Mouse (Mus musculus) liver, embryonic 14.5 days (tissue): ENCODE results near the gene Calm3. TPM values are rescaled to one million over a fixed set of nuclear protein-coding genes. Genes with fewer than 3 reads are reported as not detected.

Source experiments
- ATAC-seq: fragments of 200-750 bp; cut with Nextera tagmentation; 2 replicates; pipeline ENCODE4 v1.8.0; 2017; ENCODE audit warnings: moderate number of reproducible peaks, mild to moderate bottlenecking, moderate library complexity; ENCODE audit not compliant: insufficient read depth
- DNase-seq, 3 experiments: peaks; one replicate each; pipeline ENCODE4 v3.0.0-alpha.2; 2012 to 2013; ENCODE audit warnings: low read depth in 3 of 3, low spot score in 3 of 3
- H3K27ac ChIP-seq: fragments of 300-500 bp; sonication (generic); 2 replicates; pipeline ENCODE4 v1.5.1; 2014; ENCODE audit warnings: moderate library complexity, mild to moderate bottlenecking, control low read depth, inconsistent platforms
- H3K27me3 ChIP-seq: fragments of 300-500 bp; sonication (generic); 2 replicates; pipeline ENCODE4 v1.6.1; 2014; ENCODE audit warnings: mild to moderate bottlenecking, low read length, moderate library complexity; ENCODE audit not compliant: control insufficient read depth, insufficient read depth
- H3K36me3 ChIP-seq: fragments of 300-500 bp; sonication (generic); replicated peaks from 2 replicates; pipeline ENCODE4 v1.6.1; 2014; ENCODE audit warnings: low read depth; ENCODE audit not compliant: control insufficient read depth, insufficient read depth
- H3K4me1 ChIP-seq, 2 experiments: fragments of 200-500 bp in 1 of 2; fragments of 300-500 bp in 1 of 2; sonication (generic) in 1 of 2; replicated peaks; 2 replicates each; pipeline ENCODE4 v1.6.1; 2012 to 2014; ENCODE audit warnings: antibody characterized with exemption in 1 of 2, inconsistent platforms in 1 of 2, low read length in 1 of 2; ENCODE audit not compliant: control insufficient read depth in 2 of 2, insufficient read depth in 2 of 2
- H3K4me2 ChIP-seq: fragments of 300-500 bp; sonication (generic); 2 replicates; pipeline ENCODE4 v1.6.1; 2014; ENCODE audit warnings: low read depth, mild to moderate bottlenecking, control low read depth, moderate library complexity
- H3K4me3 ChIP-seq, 2 experiments: fragments of 200-500 bp in 1 of 2; fragments of 300-500 bp in 1 of 2; sonication (generic) in 1 of 2; 2 replicates each; pipeline ENCODE4 v1.5.1; 2012 to 2014; ENCODE audit warnings: low read depth in 2 of 2, low read length in 2 of 2, mild to moderate bottlenecking in 2 of 2, control low read depth in 1 of 2, inconsistent platforms in 1 of 2, moderate library complexity in 1 of 2; ENCODE audit not compliant: insufficient read depth in 1 of 2
- H3K9ac ChIP-seq: fragments of 300-500 bp; sonication (generic); replicated peaks from 2 replicates; pipeline ENCODE4 v1.6.1; 2014; ENCODE audit warnings: mild to moderate bottlenecking, control low read depth, moderate library complexity
- H3K9me3 ChIP-seq: fragments of 300-500 bp; sonication (generic); 2 replicates; pipeline ENCODE4 v1.6.1; 2016; ENCODE audit warnings: low read length, mixed read lengths; ENCODE audit not compliant: control insufficient read depth
- CTCF ChIP-seq: IDR thresholded peaks from 2 replicates; pipeline ENCODE4 v1.5.1; 2016; ENCODE audit warnings: antibody characterized with exemption, low read depth, control low read depth
- EP300 ChIP-seq: IDR thresholded peaks from 2 replicates; pipeline ENCODE4 v1.6.1; 2016; ENCODE audit warnings: antibody characterized with exemption, low read depth
- WGBS: fragments of 180-500 bp; shearing (Covaris S2); extraction: QIAGEN DNeasy Blood & Tissue Kit; methylation state at CpG from one replicate; pipeline ENCODE4 v1.1.7; 2014; ENCODE audit not compliant: insufficient replicate concordance; 5-methylcytosine and 5-hydroxymethylcytosine counted together
- polyA plus RNA-seq, 2 experiments: library from polyadenylated mRNA; depleted of rRNA in 1 of 2; stranded (reverse) in 1 of 2; unstranded in 1 of 2; fragments of >200 nt; fragmentation: Nextera tagmentation in 1 of 2; extraction: Ambion mirVana in 1 of 2; gene quantifications; 2 replicates each; pipeline versions ENCODE4 v1.2.1 to v1.2.3; 2012 to 2014

The Calm3 gene
- polyA plus RNA-seq, 2 experiments = 90.3 to 122 TPM

DNA sequence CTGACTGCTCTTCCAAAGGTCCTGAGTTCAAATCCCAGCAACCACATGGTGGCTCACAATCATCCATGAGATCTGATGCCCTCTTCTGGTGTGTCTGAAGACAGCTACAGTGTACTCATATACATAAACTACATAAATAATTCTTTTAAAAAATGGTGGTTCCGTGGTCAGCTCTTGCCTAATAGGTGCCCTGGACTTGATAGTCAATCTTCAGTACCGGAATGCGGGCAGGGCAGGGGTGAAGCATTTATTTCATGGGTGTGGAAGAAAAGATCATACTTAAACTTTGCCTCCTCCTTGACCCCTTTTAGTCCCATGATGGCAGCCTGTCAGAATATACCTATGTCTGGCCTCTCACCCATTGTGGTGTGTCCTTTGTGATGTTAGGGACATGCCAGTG lies 12.0 kb downstream of the Calm3 start:
- WGBS = 80% methylated on average over 3 of the region's 3 CpGs
- ATAC-seq = no peak
- Histone ChIP-seq H3K36me3 (peaks cover 20% of the 10 kb centered on the region), H3K4me3 (no peak overlapping the region), H3K9me3 (no peaks in the 10 kb centered on the region), H3K27me3 (no peaks in the 10 kb centered on the region; the same call in 1 of the 2 replicates), H3K9ac (no peak overlapping the region), H3K4me1 (no peaks in the 10 kb centered on the region), H3K4me2 (no peak overlapping the region), H3K27ac (no peak overlapping the region)
- no peak for DNase-seq
- TF ChIP-seq EP300 (no peak), CTCF (no peak)

DNA sequence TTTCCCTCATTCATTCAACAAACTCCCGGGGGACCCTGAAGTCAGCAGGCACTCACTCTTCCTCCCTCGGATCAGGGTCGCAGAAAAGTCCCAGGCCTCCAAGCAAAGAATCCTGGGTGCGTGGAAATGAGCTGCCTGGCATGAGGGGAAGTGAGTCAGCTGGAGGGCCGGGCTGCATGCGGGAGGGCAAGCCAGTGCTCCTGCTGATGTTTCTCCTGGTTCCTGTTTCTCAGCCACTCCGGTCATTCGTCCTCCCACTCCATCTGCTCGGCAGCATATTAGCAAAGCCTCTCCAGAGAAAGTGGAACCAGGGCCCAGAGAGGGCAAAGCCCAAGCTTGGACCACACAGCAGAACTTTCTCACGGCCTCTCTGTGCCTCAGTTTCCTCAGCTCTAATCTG lies 14.0 kb downstream of the Calm3 start:
- Histone ChIP-seq H3K4me2 (no peak overlapping the region), H3K36me3 (peaks cover 6% of the 10 kb centered on the region), H3K9ac (no peak overlapping the region), H3K27ac (no peak overlapping the region), H3K4me3 (no peak overlapping the region), H3K9me3 (no peaks in the 10 kb centered on the region), H3K4me1 (peaks cover 0 to 8% of the 10 kb centered on the region in 2 experiments; a peak in 3 of 4 replicates), H3K27me3 (no peaks in the 10 kb centered on the region; the same call in 1 of the 2 replicates)
- 14% methylated on average over 10 of the region's 10 CpGs for WGBS
- DNase-seq (no peak), ATAC-seq (no peak)
- no peak for TF ChIP-seq CTCF
- no peak for TF ChIP-seq EP300

DNA sequence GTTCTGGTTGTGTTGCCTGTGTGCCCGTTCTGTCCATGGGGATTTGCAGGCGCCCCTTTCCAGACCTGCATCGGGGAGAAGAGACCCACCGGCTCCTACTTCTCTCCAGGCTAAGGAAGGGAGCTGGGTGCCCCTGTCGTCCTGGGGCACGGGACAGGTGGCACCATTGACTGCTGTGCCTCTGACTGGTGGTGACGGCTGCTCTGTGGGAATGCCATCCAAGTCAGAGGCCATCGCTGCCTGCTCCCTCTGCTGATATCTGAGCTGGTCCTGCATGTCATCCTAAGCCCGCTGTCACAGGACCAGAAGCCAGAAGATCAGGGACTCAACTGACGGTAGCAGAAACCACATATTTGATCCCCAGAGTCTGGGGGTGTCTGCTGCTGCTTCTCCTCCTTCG lies 15.1 kb downstream of the Calm3 start:
- ATAC-seq (no peak), DNase-seq (no peak)
- TF ChIP-seq EP300 = no peak
- TF ChIP-seq CTCF = no peak
- no peak overlapping the region for H3K4me3 ChIP-seq
- H3K27me3 ChIP-seq = no peaks in the 10 kb centered on the region; the same call in 1 of the 2 replicates
- H3K4me2 ChIP-seq = no peak overlapping the region
- H3K9ac ChIP-seq = no peak overlapping the region
- H3K9me3 ChIP-seq = no peaks in the 10 kb centered on the region
- no peaks in the 10 kb centered on the region for H3K36me3 ChIP-seq
- 41% methylated on average over 11 of the region's 11 CpGs for whole genome bisulfite sequencing
- no peak overlapping the region for H3K27ac ChIP-seq
- H3K4me1 ChIP-seq = peaks cover 0 to 8% of the 10 kb centered on the region in 2 experiments; a peak in 3 of 4 replicates

DNA sequence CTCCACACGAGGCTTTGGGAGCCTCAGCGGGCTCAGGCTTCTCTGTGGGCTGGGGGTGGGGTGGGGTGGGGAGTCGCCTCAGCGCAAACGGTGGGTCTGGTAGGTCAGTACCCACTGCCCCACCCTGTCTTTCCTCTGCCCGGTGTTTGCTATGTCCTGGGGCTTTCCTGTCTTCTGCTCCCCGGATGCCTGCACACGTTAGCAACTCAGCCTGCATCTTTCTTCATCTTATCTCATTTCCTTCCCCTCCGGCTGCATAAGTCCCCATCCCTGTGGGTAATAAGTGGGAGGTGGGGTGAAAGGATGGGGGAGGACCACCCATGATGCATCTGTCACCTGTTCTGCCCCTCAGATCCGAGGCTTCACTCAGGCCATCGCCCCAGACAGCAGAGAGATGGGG lies 15.5 kb downstream of the Calm3 start:
- Histone ChIP-seq H3K9ac (no peak overlapping the region), H3K36me3 (no peaks in the 10 kb centered on the region), H3K4me1 (peaks cover 0 to 11% of the 10 kb centered on the region in 2 experiments; a peak in 3 of 4 replicates), H3K27ac (no peak overlapping the region), H3K27me3 (no peaks in the 10 kb centered on the region; the same call in 1 of the 2 replicates), H3K9me3 (no peaks in the 10 kb centered on the region), H3K4me2 (no peak overlapping the region; the same call in 1 of the 2 replicates), H3K4me3 (no peak overlapping the region)
- ATAC-seq (no peak), DNase-seq (no peak)
- WGBS = 10% methylated on average over 11 of the region's 11 CpGs
- no peak for TF ChIP-seq CTCF
- no peak for TF ChIP-seq EP300

DNA sequence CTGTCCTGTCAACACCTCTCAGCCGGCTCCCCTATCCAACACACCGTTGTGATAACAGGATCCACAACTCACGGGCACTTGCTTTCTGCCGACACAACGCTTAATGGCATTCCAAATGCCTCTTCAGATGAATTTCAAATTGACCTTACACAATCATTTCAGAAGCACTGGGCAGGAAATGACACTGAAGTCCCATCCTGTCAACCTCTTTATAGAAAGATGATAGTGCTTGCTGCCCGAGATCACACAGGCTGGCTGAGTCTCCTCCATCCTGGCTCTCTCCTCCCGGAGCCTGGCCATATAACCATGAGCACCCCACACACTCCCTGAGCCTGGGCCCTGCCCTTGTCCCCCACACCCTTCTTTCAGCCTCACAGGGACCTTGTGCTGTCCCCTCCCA lies 16.1 kb downstream of the Calm3 start:
- 30% methylated on average over 7 of the region's 7 CpGs for WGBS
- no peaks in the 10 kb centered on the region; the same call in 1 of the 2 replicates for H3K27me3 ChIP-seq
- no peak overlapping the region for H3K27ac ChIP-seq
- H3K4me2 ChIP-seq = no peak overlapping the region; the same call in 1 of the 2 replicates
- no peaks in the 10 kb centered on the region for H3K36me3 ChIP-seq
- no peaks in the 10 kb centered on the region for H3K9me3 ChIP-seq
- H3K4me1 ChIP-seq = peaks cover 0 to 11% of the 10 kb centered on the region in 2 experiments; a peak in 3 of 4 replicates
- DNase-seq (no peak), ATAC-seq (no peak)
- H3K4me3 ChIP-seq = no peak overlapping the region
- no peak overlapping the region; the same call in 1 of the 2 replicates for H3K9ac ChIP-seq
- TF ChIP-seq EP300 (no peak), CTCF (no peak)
